Mouse (Mus musculus): Measurements from ENCODE around the gene Spocd1. TPM values are rescaled to one million over a fixed set of nuclear protein-coding genes. Genes with fewer than 3 reads are reported as not detected.
A peak's percentile ranks its signal among the peaks of the same experiment; 100 is the strongest.

Gene Spocd1
- total and polyA plus RNA-seq, 3 experiments: 0.03 TPM; not detected in 2

GRCm38 (mm10) chr4:129928124-129928751 lies 811 bp upstream of the Spocd1 start (continued):
- TF ChIP-seq MAX (IDR thresholded peaks at IDR 0.05; ENCODE audit: low read length) (peak; percentile 63), KAT2A (conservative IDR thresholded peaks at IDR 0.05; ENCODE audit: low read depth, low read length) (no peak), ZC3H11A (IDR thresholded peaks at IDR 0.05; ENCODE audit: low read depth, low read length) (peak; percentile 97), RCOR1 (IDR thresholded peaks at IDR 0.05; ENCODE audit: low read depth, low read length) (no peak), CTCF (IDR thresholded peaks at IDR 0.05 in 2 of 3, conservative IDR thresholded peaks at IDR 0.05 in 1 of 3; ENCODE audit: control insufficient read depth in 1 of 3, insufficient read depth in 1 of 3, low read depth in 2 of 3, low read length in 3 of 3, poor library complexity in 1 of 3, severe bottlenecking in 1 of 3) (peak; percentile 76 to 99 (median 93)), MEF2A (IDR thresholded peaks at IDR 0.05; ENCODE audit: extremely low read depth, insufficient replicate concordance, low read depth, low read length, poor library complexity, severe bottlenecking) (no peak), MAZ (IDR thresholded peaks at IDR 0.05; ENCODE audit: low read depth, low read length) (peak; percentile 83), NELFE (IDR thresholded peaks at IDR 0.05; ENCODE audit: low read depth, low read length) (no peak), MXI1 (IDR thresholded peaks at IDR 0.05; ENCODE audit: low read depth, low read length) (peak; percentile 83), SMC3 (IDR thresholded peaks at IDR 0.05; ENCODE audit: low read depth, low read length) (peak; percentile 97)

- Histone ChIP-seq H3K27me3 (ENCODE audit: control insufficient read depth in 1 of 2, insufficient read depth in 2 of 2, low read length in 2 of 2) (peaks cover 5 to 23% of the 10 kb centered on the region in 2 experiments), H3K9me3 (replicated peaks; ENCODE audit: insufficient read depth, low read length) (no peaks in the 10 kb centered on the region), H3K27ac (ENCODE audit: control insufficient read depth, low read depth, low read length) (no peak overlapping the region), H3K4me3 (ENCODE audit: control insufficient read depth in 1 of 2, insufficient read depth in 1 of 2, low read depth in 2 of 2, low read length in 2 of 2) (no peak overlapping the region), H3K9ac (ENCODE audit: control insufficient read depth, low read depth, low read length, poor library complexity, severe bottlenecking) (no peak overlapping the region), H3K4me1 (ENCODE audit: control insufficient read depth in 1 of 2, insufficient read depth in 2 of 2, low read length in 2 of 2) (no peaks in the 10 kb centered on the region), H3K79me2 (ENCODE audit: control insufficient read depth, insufficient read depth, low read length, poor library complexity) (no peaks in the 10 kb centered on the region), H3K36me3 (ENCODE audit: control insufficient read depth in 1 of 2, insufficient read depth in 2 of 2, low read length in 2 of 2) (no peaks in the 10 kb centered on the region)
- no peak for DNase-seq (ENCODE audit: low read depth, low spot score)
- TF ChIP-seq GATA1 (IDR thresholded peaks at IDR 0.05; ENCODE audit: low read depth, low read length) (no peak), NELFE (IDR thresholded peaks at IDR 0.05; ENCODE audit: low read depth, low read length) (no peak), ELF1 (IDR thresholded peaks at IDR 0.05; ENCODE audit: low read depth, low read length) (no peak), NRF1 (IDR thresholded peaks at IDR 0.05; ENCODE audit: insufficient read depth, low read depth, low read length, poor library complexity, severe bottlenecking) (no peak), ZC3H11A (IDR thresholded peaks at IDR 0.05; ENCODE audit: low read depth, low read length) (no peak)
Measured at GRCm38 (mm10) chr4:129933696-129934095, 4.6 kb downstream of the Spocd1 start.

- Histone ChIP-seq H3K4me3 (ENCODE audit: control insufficient read depth in 1 of 2, insufficient read depth in 1 of 2, low read depth in 2 of 2, low read length in 2 of 2) (no peak overlapping the region), H3K79me2 (ENCODE audit: control insufficient read depth, insufficient read depth, low read length, poor library complexity) (no peaks in the 10 kb centered on the region), H3K9ac (ENCODE audit: control insufficient read depth, low read depth, low read length, poor library complexity, severe bottlenecking) (no peak overlapping the region), H3K36me3 (ENCODE audit: control insufficient read depth in 1 of 2, insufficient read depth in 2 of 2, low read length in 2 of 2) (no peaks in the 10 kb centered on the region), H3K9me3 (replicated peaks; ENCODE audit: insufficient read depth, low read length) (no peaks in the 10 kb centered on the region), H3K27ac (ENCODE audit: control insufficient read depth, low read depth, low read length) (no peak overlapping the region), H3K4me1 (ENCODE audit: control insufficient read depth in 1 of 2, insufficient read depth in 2 of 2, low read length in 2 of 2) (no peaks in the 10 kb centered on the region), H3K27me3 (ENCODE audit: control insufficient read depth in 1 of 2, insufficient read depth in 2 of 2, low read length in 2 of 2) (peaks cover 10 to 26% of the 10 kb centered on the region in 2 experiments)
- no peak for TF ChIP-seq ZMIZ1 (IDR thresholded peaks at IDR 0.05; ENCODE audit: low read depth, low read length)
- TF ChIP-seq SMC3 (IDR thresholded peaks at IDR 0.05; ENCODE audit: low read depth, low read length): no peak
- no peak for TF ChIP-seq GABPA (IDR thresholded peaks at IDR 0.05; ENCODE audit: low read depth, low read length)
- TF ChIP-seq MAZ (IDR thresholded peaks at IDR 0.05; ENCODE audit: low read depth, low read length): no peak
- no peak for TF ChIP-seq CHD2 (IDR thresholded peaks at IDR 0.05; ENCODE audit: low read length)
- no peak for TF ChIP-seq MAX (IDR thresholded peaks at IDR 0.05; ENCODE audit: low read length)
- TF ChIP-seq KAT2A (conservative IDR thresholded peaks at IDR 0.05; ENCODE audit: low read depth, low read length): no peak
- no peak for TF ChIP-seq POLR2AphosphoS5 (IDR thresholded peaks at IDR 0.05; ENCODE audit: borderline replicate concordance, low read depth, low read length)
- TF ChIP-seq MYB (IDR thresholded peaks at IDR 0.05; ENCODE audit: low read depth, low read length): no peak
- no peak for TF ChIP-seq MYC (IDR thresholded peaks at IDR 0.05; ENCODE audit: low read depth, low read length)
- TF ChIP-seq ZKSCAN1 (IDR thresholded peaks at IDR 0.05; ENCODE audit: low read depth, low read length): no peak
- TF ChIP-seq BHLHE40 (IDR thresholded peaks at IDR 0.05; ENCODE audit: borderline replicate concordance, low read depth, low read length): no peak
- TF ChIP-seq POLR2A (IDR thresholded peaks at IDR 0.05; ENCODE audit: control insufficient read depth in 1 of 2, insufficient read depth in 1 of 2, low read depth in 1 of 2, low read length in 2 of 2, poor library complexity in 1 of 2): no peak
- no peak for TF ChIP-seq NRF1 (IDR thresholded peaks at IDR 0.05; ENCODE audit: insufficient read depth, low read depth, low read length, poor library complexity, severe bottlenecking)
- TF ChIP-seq ZNF384 (IDR thresholded peaks at IDR 0.05; ENCODE audit: low read depth, low read length): no peak
- no peak for TF ChIP-seq USF1 (IDR thresholded peaks at IDR 0.05; ENCODE audit: low read depth, low read length)
- no peak for DNase-seq (ENCODE audit: low read depth, low spot score)
Measured at GRCm38 (mm10) chr4:129934177-129934855, 5.3 kb downstream of the Spocd1 start.
